Mouse (Mus musculus) heart, embryonic 14.5 days (tissue): Measurements from ENCODE around the gene Gm27029. TPM values are rescaled to one million over a fixed set of nuclear protein-coding genes. Genes with fewer than 3 reads are reported as not detected.
"Not testable (repeated sequence)": the region's sequence is repeated elsewhere in the genome, so short reads cannot be mapped to it uniquely, and the experiment has no call there.

Source experiments
- ATAC-seq: fragments of 200-750 bp; cut with Nextera tagmentation; 2 replicates; pipeline ENCODE4 v1.8.0; 2017; ENCODE audit warnings: low read depth, moderate TSS enrichment; ENCODE audit not compliant: insufficient number of reproducible peaks, insufficient read depth, low FRiP score
- H3K27ac ChIP-seq, 2 experiments: fragments of 200-500 bp in 1 of 2; fragments of 300-500 bp in 1 of 2; sonication (generic) in 1 of 2; replicated peaks in 1 of 2; 2 replicates each; pipeline ENCODE4 v1.5.1; 2012 to 2014; ENCODE audit warnings: low read depth in 2 of 2, low read length in 2 of 2, control low read depth in 1 of 2, mild to moderate bottlenecking in 1 of 2, mixed read lengths in 1 of 2; ENCODE audit not compliant: control insufficient read depth in 1 of 2, insufficient read depth in 1 of 2
- H3K27me3 ChIP-seq: fragments of 300-500 bp; sonication (generic); 2 replicates; pipeline ENCODE4 v1.6.1; 2014; ENCODE audit warnings: mild to moderate bottlenecking, low read length, control low read depth; ENCODE audit not compliant: control insufficient read depth, insufficient read depth
- H3K36me3 ChIP-seq: fragments of 300-500 bp; sonication (generic); 2 replicates; pipeline ENCODE4 v1.6.1; 2014; ENCODE audit warnings: mild to moderate bottlenecking, control low read depth, low read length, mixed read lengths; ENCODE audit not compliant: control insufficient read depth, insufficient read depth
- H3K4me1 ChIP-seq, 2 experiments: fragments of 200-500 bp in 1 of 2; fragments of 300-500 bp in 1 of 2; sonication (generic) in 1 of 2; 2 replicates each; pipeline ENCODE4 v1.6.1; 2012 to 2014; ENCODE audit warnings: low read length in 2 of 2, control low read depth in 1 of 2, mixed read lengths in 1 of 2; ENCODE audit not compliant: control insufficient read depth in 2 of 2, insufficient read depth in 2 of 2
- H3K4me2 ChIP-seq: fragments of 300-500 bp; sonication (generic); 2 replicates; pipeline ENCODE4 v1.6.1; 2014; ENCODE audit warnings: mild to moderate bottlenecking, low read length
- H3K4me3 ChIP-seq, 2 experiments: fragments of 200-500 bp in 1 of 2; fragments of 300-500 bp in 1 of 2; sonication (generic) in 1 of 2; 2 replicates each; pipeline ENCODE4 v1.5.1; 2012 to 2014; ENCODE audit warnings: low read length in 2 of 2, mild to moderate bottlenecking in 2 of 2, control low read depth in 1 of 2, low read depth in 1 of 2, moderate library complexity in 1 of 2; ENCODE audit not compliant: control insufficient read depth in 1 of 2, insufficient read depth in 1 of 2
- H3K9ac ChIP-seq: fragments of 300-500 bp; sonication (generic); 2 replicates; pipeline ENCODE4 v1.6.1; 2014; ENCODE audit warnings: mild to moderate bottlenecking, low read length
- H3K9me3 ChIP-seq: fragments of 300-500 bp; sonication (generic); 2 replicates; pipeline ENCODE4 v1.6.1; 2016; ENCODE audit warnings: low read length, control low read depth; ENCODE audit not compliant: control insufficient read depth
- WGBS: fragments of 180-500 bp; shearing (Covaris S2); extraction: QIAGEN DNeasy Blood & Tissue Kit; methylation state at CpG from one replicate; pipeline ENCODE4 v1.1.7; 2014; 5-methylcytosine and 5-hydroxymethylcytosine counted together
- polyA plus RNA-seq: library from polyadenylated mRNA; unstranded; fragments of >200 nt; fragmentation: Nextera tagmentation; extraction: Ambion mirVana; gene quantifications from 2 replicates; pipeline ENCODE4 v1.2.1, GENCODE M21; 2014

Gene Gm27029
- polyA plus RNA-seq, 1 experiment from 2014 or later = 10.2 TPM

- Histone ChIP-seq H3K27ac (no peak overlapping the region), H3K27me3 (no peaks in the 10 kb centered on the region), H3K36me3 (peaks cover 42% of the 10 kb centered on the region), H3K9me3 (no peaks in the 10 kb centered on the region), H3K4me2 (no peak overlapping the region), H3K9ac (no peak overlapping the region), H3K4me3 (no peak overlapping the region), H3K4me1 (no peaks in the 10 kb centered on the region)
- WGBS = 84% methylated on average over 7 of the region's 7 CpGs
- ATAC-seq = no peak
Measured at GRCm38 (mm10) chr11:101455627-101456026, 31.0 kb upstream of the Gm27029 start.

DNA sequence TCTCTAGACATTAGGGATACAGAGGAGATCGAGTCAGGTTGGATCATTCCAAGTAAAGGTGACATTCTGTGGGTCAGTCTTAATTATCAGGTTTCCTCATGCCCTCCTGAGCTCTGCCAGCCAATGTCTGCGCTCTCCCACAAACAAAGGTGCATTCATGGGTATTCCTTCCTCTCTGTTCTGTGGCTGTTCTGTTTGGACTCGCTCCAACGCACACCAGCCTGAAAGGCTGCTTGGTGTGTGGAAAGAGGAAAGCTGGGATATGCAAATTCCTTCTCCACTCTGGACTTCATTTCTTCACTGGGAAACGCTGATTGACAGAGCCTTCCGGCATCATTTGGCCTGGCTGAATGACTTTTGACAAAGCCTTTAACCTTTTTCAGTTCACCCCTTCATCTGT lies 30.1 kb upstream of the Gm27029 start:
- H3K4me2 ChIP-seq = no peak overlapping the region
- no peaks in the 10 kb centered on the region for H3K27me3 ChIP-seq
- ATAC-seq = no peak
- H3K4me3 ChIP-seq = no peak overlapping the region
- H3K9me3 ChIP-seq = no peaks in the 10 kb centered on the region
- H3K27ac ChIP-seq = no peak overlapping the region
- WGBS = 78% methylated on average over 6 of the region's 6 CpGs
- H3K9ac ChIP-seq = no peak overlapping the region
- no peaks in the 10 kb centered on the region for H3K4me1 ChIP-seq
- peaks cover 33% of the 10 kb centered on the region for H3K36me3 ChIP-seq

DNA sequence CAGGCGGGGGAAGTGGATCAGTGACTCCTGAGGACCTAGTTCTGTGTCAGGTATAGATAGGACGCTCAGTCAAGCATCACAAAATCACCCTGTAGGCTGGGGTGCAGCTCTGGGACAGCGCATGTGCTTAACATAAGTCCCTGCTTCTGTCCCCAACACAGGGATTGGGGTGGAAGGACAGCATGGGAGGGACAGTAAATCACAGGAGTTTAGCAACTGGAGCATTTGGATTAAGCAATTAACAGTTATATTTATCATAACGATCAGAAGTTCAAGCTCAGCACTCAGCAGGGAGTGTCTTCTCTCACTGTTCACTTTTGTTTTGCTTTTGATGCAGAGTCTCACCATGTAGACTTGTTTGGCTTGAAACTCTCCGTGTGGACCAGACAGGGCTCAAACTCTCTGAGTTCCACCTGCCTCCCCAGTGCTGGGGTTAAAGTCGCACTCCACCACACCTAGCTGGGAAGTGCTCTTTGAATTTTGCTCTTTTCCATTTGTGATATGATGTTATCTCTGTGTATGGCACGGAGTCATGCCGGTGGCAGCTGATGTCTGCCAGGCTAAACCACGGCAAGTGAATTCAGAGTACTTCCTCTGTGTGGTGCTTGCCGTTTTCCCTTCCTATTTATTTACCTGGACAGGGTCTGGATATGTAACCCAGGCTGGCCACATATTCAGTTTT lies 27.6 kb upstream of the Gm27029 start:
- no peak for ATAC-seq
- Histone ChIP-seq H3K27me3 (no peaks in the 10 kb centered on the region), H3K9ac (no peak overlapping the region), H3K27ac (no peak overlapping the region), H3K36me3 (peaks cover 8% of the 10 kb centered on the region), H3K9me3 (no peaks in the 10 kb centered on the region), H3K4me1 (peaks cover 0 to 11% of the 10 kb centered on the region in 2 experiments; a peak in 1 of 4 replicates), H3K4me2 (no peak overlapping the region), H3K4me3 (no peak overlapping the region)
- WGBS = 58% methylated on average over 10 of the region's 10 CpGs

DNA sequence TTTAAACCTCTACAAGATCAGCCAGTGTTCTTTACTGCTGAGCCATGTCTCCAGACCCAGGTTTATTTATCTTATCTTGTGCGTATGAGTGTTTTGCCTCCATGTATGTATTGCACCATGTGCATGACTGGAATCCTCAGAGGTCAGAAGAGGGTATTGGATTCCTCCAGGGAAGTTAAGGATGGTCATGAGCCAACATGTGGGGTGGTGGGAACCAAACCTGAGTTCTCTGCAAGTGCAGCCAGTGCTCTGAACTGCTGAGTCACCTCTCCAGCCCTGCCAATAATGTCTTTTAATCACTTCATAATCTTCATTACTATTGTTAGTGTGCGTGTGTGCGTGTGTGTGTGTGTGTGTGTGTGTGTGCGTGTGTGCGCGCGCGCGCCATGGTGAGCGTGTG lies 26.9 kb upstream of the Gm27029 start:
- no peak overlapping the region for H3K9ac ChIP-seq
- no peak overlapping the region for H3K4me2 ChIP-seq
- H3K27me3 ChIP-seq = no peaks in the 10 kb centered on the region
- ATAC-seq = no peak
- no peaks in the 10 kb centered on the region for H3K9me3 ChIP-seq
- H3K27ac ChIP-seq = no peak overlapping the region
- peaks cover 0 to 11% of the 10 kb centered on the region in 2 experiments; a peak in 1 of 4 replicates for H3K4me1 ChIP-seq
- 88% methylated on average over 10 of the region's 10 CpGs for WGBS
- H3K36me3 ChIP-seq = peaks cover 1% of the 10 kb centered on the region
- no peak overlapping the region for H3K4me3 ChIP-seq

DNA sequence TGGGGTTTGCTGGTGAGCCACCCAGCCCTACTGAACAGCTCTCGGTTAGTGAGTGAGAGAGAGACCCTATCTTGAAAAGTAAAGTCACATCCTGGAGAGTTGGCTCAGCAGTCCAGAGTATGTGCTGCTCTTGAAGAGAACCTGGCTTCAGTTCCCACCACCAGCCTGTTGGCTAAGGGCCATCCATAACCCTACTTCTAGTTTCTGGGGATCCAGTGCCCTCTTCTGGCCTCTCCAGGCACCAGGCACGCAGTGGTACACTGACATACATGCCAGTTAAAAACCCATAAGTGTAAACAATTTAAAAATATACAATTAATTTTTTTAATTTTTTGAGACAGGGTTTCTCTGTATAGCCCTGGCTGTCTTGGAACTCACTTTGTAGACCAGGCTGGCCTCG lies 25.8 kb upstream of the Gm27029 start:
- WGBS = 82% methylated on average over 3 of the region's 3 CpGs
- no peaks in the 10 kb centered on the region for H3K9me3 ChIP-seq
- H3K27me3 ChIP-seq = no peaks in the 10 kb centered on the region
- H3K4me1 ChIP-seq = peaks cover 0 to 11% of the 10 kb centered on the region in 2 experiments; a peak in 1 of 4 replicates
- no peak overlapping the region for H3K9ac ChIP-seq
- no peak overlapping the region for H3K4me2 ChIP-seq
- H3K27ac ChIP-seq = no peak overlapping the region
- H3K4me3 ChIP-seq = no peak overlapping the region
- no peak for ATAC-seq
- peaks cover 6% of the 10 kb centered on the region for H3K36me3 ChIP-seq

DNA sequence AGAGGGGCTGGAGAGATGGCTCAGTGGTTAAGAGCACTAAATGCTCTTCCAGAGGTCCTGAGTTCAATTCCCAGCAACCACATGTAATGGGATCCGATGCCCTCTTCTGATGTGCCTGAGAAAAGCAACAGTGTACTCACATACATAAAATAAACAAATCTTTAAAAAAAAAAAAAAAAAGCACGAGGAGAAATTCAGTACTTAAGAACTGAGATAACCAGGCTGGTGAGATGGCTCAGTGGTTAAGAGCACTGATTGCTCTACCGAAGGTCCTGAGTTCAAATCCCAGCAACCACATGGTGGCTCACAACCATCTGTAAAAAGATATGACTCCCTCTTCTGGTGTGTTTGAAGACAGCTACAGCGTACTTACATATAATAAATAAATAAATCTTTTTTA lies 25.0 kb upstream of the Gm27029 start:
- H3K4me1 ChIP-seq = peaks cover 0 to 14% of the 10 kb centered on the region in 2 experiments; a peak in 2 of 4 replicates
- not testable (repeated sequence) for H3K27ac ChIP-seq, H3K4me2 ChIP-seq, H3K4me3 ChIP-seq, H3K9me3 ChIP-seq, H3K27me3 ChIP-seq, ATAC-seq, H3K9ac ChIP-seq
- WGBS = 77% methylated on average over 4 of the region's 4 CpGs
- peaks cover 14% of the 10 kb centered on the region for H3K36me3 ChIP-seq

GRCm38 (mm10) chr11:101448899-101449298 lies 24.3 kb upstream of the Gm27029 start:
- Histone ChIP-seq H3K4me2 (peak overlapping the region; percentile 62), H3K9ac (peak overlapping the region; percentile 69), H3K4me1 (peaks cover 0 to 14% of the 10 kb centered on the region in 2 experiments; a peak in 2 of 4 replicates), H3K27ac (peak overlapping the region in 1 of 2 experiments; percentile 64; a peak in 2 of 4 replicates), H3K9me3 (no peaks in the 10 kb centered on the region), H3K36me3 (peaks cover 21% of the 10 kb centered on the region), H3K27me3 (no peaks in the 10 kb centered on the region), H3K4me3 (peak overlapping the region; percentile 45 to 66)
- whole genome bisulfite sequencing = 70% methylated on average over 4 of the region's 4 CpGs
- ATAC-seq = no peak
